In the genomic region with DNA sequence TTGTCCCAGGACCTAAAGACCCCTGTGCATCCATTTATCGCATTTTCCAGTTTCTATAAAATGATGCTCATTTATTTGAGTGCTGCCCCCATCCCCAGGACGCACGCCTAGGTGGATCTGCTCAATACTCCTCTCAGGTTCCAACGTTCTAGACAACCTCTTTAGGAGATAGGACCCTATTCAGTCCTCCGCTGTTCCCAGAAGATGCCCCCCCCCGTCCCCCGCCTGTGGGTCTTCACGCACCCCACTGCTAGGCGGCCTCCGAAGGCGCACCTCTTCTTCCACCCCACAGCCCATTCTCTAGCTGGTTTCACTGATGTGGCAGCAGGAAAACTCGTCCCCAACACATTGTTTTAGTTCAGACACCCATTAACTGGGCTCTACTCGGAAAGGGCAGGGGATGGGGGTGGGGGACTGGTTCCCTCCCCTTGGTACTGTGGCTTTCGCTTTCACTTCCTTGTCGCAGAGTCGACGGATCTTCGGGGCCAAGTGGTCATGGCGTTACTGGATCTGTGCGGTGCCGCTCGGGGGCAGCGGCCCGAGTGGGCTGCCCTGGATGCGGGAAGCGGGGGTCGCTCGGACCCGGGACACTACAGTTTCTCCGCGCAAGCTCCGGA, we compare ENCODE assay signal across 8 mouse cellular contexts. TPM values are rescaled to one million over a fixed set of nuclear protein-coding genes. Genes with fewer than 3 reads are reported as not detected.
DNase-seq lines count a peak whose midpoint lies in the region; ATAC-seq and TF ChIP-seq lines count a peak whose summit lies in the region.

No protein-coding gene starts in this region.

- H3K4me1 ChIP-seq in embryonic fibroblast, embryonic 13.5 days (ENCODE audit: control insufficient read depth, insufficient read depth, low read length): no peaks in the 10 kb centered on the region
- no peaks in the 10 kb centered on the region for H3K4me1 ChIP-seq in limb, embryonic 11.5 days (ENCODE audit: control insufficient read depth, insufficient read depth, low read length)
- H3K4me1 ChIP-seq in midbrain, embryonic 11.5 days (ENCODE audit: control insufficient read depth, insufficient read depth, low read length): peaks cover 10% of the 10 kb centered on the region

- WGBS in limb, embryonic 11.5 days: 2% methylated on average over 32 of the region's 32 CpGs
- 2% methylated on average over 32 of the region's 32 CpGs for WGBS in midbrain, embryonic 11.5 days

- peak; percentile 35; the same call in 1 of the 2 replicates for TF ChIP-seq POLR2A in embryonic fibroblast, embryonic 13.5 days (IDR thresholded peaks at IDR 0.05; ENCODE audit: low read depth, low read length)

- peak overlapping the region; percentile 39 for H3K4me2 ChIP-seq in limb, embryonic 11.5 days (ENCODE audit: low read depth, severe bottlenecking)
- H3K4me2 ChIP-seq in midbrain, embryonic 11.5 days: peak overlapping the region; percentile 56

- peak; percentile 42 for DNase-seq in layer of hippocampus, adult 9-11 months
- no peak for DNase-seq in layer of hippocampus, adult 18-20 months (ENCODE audit: low spot score in 2 of 2)
- DNase-seq in heart, postnatal 4 days: peak; percentile 50
- DNase-seq in limb, embryonic 11.5 days (ENCODE audit: low spot score): no peak
- DNase-seq in midbrain, embryonic 11.5 days (ENCODE audit: low spot score, missing footprints): peak; percentile 87
- peak; percentile 66 to 77 for DNase-seq in thymus, adult 18-20 months
- no peak for DNase-seq in frontal cortex, adult 2 months (ENCODE audit: extremely low spot score in 1 of 2, low spot score in 1 of 2)

- H3K27ac ChIP-seq in embryonic fibroblast, embryonic 13.5 days (ENCODE audit: insufficient read depth, low read length): no peak overlapping the region
- H3K27ac ChIP-seq in limb, embryonic 11.5 days (replicated peaks; ENCODE audit: low read depth, low read length): no peak overlapping the region
- no peak overlapping the region for H3K27ac ChIP-seq in midbrain, embryonic 11.5 days (ENCODE audit: low read depth, low read length)

- no peak for TF ChIP-seq CTCF in embryonic fibroblast, embryonic 13.5 days (IDR thresholded peaks at IDR 0.05; ENCODE audit: borderline replicate concordance, insufficient read depth, low read length)

- ATAC-seq in limb, embryonic 11.5 days (ENCODE audit: insufficient number of reproducible peaks, low FRiP score, low TSS enrichment, low read depth): no peak
- ATAC-seq in midbrain, embryonic 11.5 days (ENCODE audit: low FRiP score): no peak

- H3K4me3 ChIP-seq in embryonic fibroblast, embryonic 13.5 days (ENCODE audit: insufficient read depth, low read length): peak overlapping the region; percentile 47
- H3K4me3 ChIP-seq in limb, embryonic 11.5 days (ENCODE audit: low read depth, low read length): peak overlapping the region; percentile 17
- H3K4me3 ChIP-seq in midbrain, embryonic 11.5 days (ENCODE audit: low read depth, low read length): peak overlapping the region; percentile 32

- H3K9me3 ChIP-seq in limb, embryonic 11.5 days (ENCODE audit: control insufficient read depth, low read length): no peaks in the 10 kb centered on the region
- no peaks in the 10 kb centered on the region for H3K9me3 ChIP-seq in midbrain, embryonic 11.5 days (ENCODE audit: control insufficient read depth, low read length)

- H3K27me3 ChIP-seq in limb, embryonic 11.5 days (ENCODE audit: control insufficient read depth, insufficient read depth, low read length): peaks cover 56% of the 10 kb centered on the region
- peaks cover 45% of the 10 kb centered on the region for H3K27me3 ChIP-seq in midbrain, embryonic 11.5 days (ENCODE audit: control insufficient read depth, insufficient read depth, low read length)

- no peak overlapping the region for H3K9ac ChIP-seq in limb, embryonic 11.5 days (ENCODE audit: low read length)
- no peak overlapping the region; the same call in 1 of the 2 replicates for H3K9ac ChIP-seq in midbrain, embryonic 11.5 days (ENCODE audit: low read length)

- H3K36me3 ChIP-seq in limb, embryonic 11.5 days (ENCODE audit: control insufficient read depth, insufficient read depth, low read length): no peaks in the 10 kb centered on the region
- H3K36me3 ChIP-seq in midbrain, embryonic 11.5 days (ENCODE audit: control insufficient read depth, insufficient read depth, low read length): no peaks in the 10 kb centered on the region

RNA-seq across cellular contexts. Expression of gene Psmb8, which starts 0.5 kb away (rescaled TPM):
- 1 to 10 TPM; 4.1 to 5.8 TPM for total RNA-seq in layer of hippocampus, adult 18-20 months (2021)
- 16.1 and 18.8 TPM in 2 replicates for polyA plus RNA-seq in embryonic fibroblast, embryonic 13.5 days (2011; ENCODE audit: insufficient read length, low read depth, missing spikeins)
- total RNA-seq in heart, postnatal 4 days (2021): 1 to 10 TPM; 3.7 to 7.0 TPM
- 1.7 and 1.9 TPM in 2 replicates for polyA plus RNA-seq in limb, embryonic 11.5 days (2014; fragmentation: Nextera tagmentation; extraction: Ambion mirVana)
- polyA plus RNA-seq in midbrain, embryonic 11.5 days (2014; fragmentation: Nextera tagmentation; extraction: Ambion mirVana): 1.8 and 2.1 TPM in 2 replicates
- polyA plus RNA-seq in frontal cortex, adult 2 months (2012; rRNA removed): 10.1 and 12.1 TPM in 2 replicates

RNA-seq across cellular contexts. Expression of gene Tap2, which starts 5.3 kb away (rescaled TPM):
- 10 to 100 TPM in 1 of 2 experiments, 1 to 10 TPM in 1; 8.4 to 12.8 TPM for total RNA-seq in layer of hippocampus, adult 18-20 months (2021)
- 25.6 and 25.7 TPM in 2 replicates for polyA plus RNA-seq in embryonic fibroblast, embryonic 13.5 days (2011; ENCODE audit: insufficient read length, low read depth, missing spikeins)
- total RNA-seq in heart, postnatal 4 days (2021): 10 to 100 TPM; 10.7 to 12.3 TPM
- 0.55 and 1.1 TPM in 2 replicates for polyA plus RNA-seq in limb, embryonic 11.5 days (2014; fragmentation: Nextera tagmentation; extraction: Ambion mirVana)
- polyA plus RNA-seq in midbrain, embryonic 11.5 days (2014; fragmentation: Nextera tagmentation; extraction: Ambion mirVana): 0.27 and 0.63 TPM in 2 replicates
- polyA plus RNA-seq in frontal cortex, adult 2 months (2012; rRNA removed): 9.1 and 10.1 TPM in 2 replicates

RNA-seq across cellular contexts. Expression of gene Psmb9, which starts 10.4 kb away (rescaled TPM):
- 1 to 10 TPM; 2.1 to 3.7 TPM for total RNA-seq in layer of hippocampus, adult 18-20 months (2021)
- 2.7 and 11.9 TPM in 2 replicates for polyA plus RNA-seq in embryonic fibroblast, embryonic 13.5 days (2011; ENCODE audit: insufficient read length, low read depth, missing spikeins)
- 1 to 10 TPM; 2.5 to 3.8 TPM for total RNA-seq in heart, postnatal 4 days (2021)
- 0.45 and 2.2 TPM in 2 replicates for polyA plus RNA-seq in limb, embryonic 11.5 days (2014; fragmentation: Nextera tagmentation; extraction: Ambion mirVana)
- polyA plus RNA-seq in midbrain, embryonic 11.5 days (2014; fragmentation: Nextera tagmentation; extraction: Ambion mirVana): 1.0 and 1.3 TPM in 2 replicates
- 4.5 and 4.7 TPM in 2 replicates for polyA plus RNA-seq in frontal cortex, adult 2 months (2012; rRNA removed)

RNA-seq across cellular contexts. Expression of gene Tap1, which starts 10.7 kb away (rescaled TPM):
- total RNA-seq in layer of hippocampus, adult 18-20 months (2021): 1 to 10 TPM; 3.6 to 3.9 TPM
- polyA plus RNA-seq in embryonic fibroblast, embryonic 13.5 days (2011; ENCODE audit: insufficient read length, low read depth, missing spikeins): 17.8 TPM in 2 replicates
- 1 to 10 TPM; 4.8 to 5.4 TPM for total RNA-seq in heart, postnatal 4 days (2021)
- polyA plus RNA-seq in limb, embryonic 11.5 days (2014; fragmentation: Nextera tagmentation; extraction: Ambion mirVana): 2.4 and 3.1 TPM in 2 replicates
- 0.77 and 1.7 TPM in 2 replicates for polyA plus RNA-seq in midbrain, embryonic 11.5 days (2014; fragmentation: Nextera tagmentation; extraction: Ambion mirVana)
- polyA plus RNA-seq in frontal cortex, adult 2 months (2012; rRNA removed): 4.0 and 4.1 TPM in 2 replicates

RNA-seq across cellular contexts. Expression of gene H2-Ob, which starts 40.7 kb away (rescaled TPM):
- under 1 TPM; 0.20 to 0.37 TPM for total RNA-seq in layer of hippocampus, adult 18-20 months (2021)
- not detected in 2 replicates for polyA plus RNA-seq in embryonic fibroblast, embryonic 13.5 days (2011; ENCODE audit: insufficient read length, low read depth, missing spikeins)
- under 1 TPM; 0.23 to 0.38 TPM for total RNA-seq in heart, postnatal 4 days (2021)
- polyA plus RNA-seq in limb, embryonic 11.5 days (2014; fragmentation: Nextera tagmentation; extraction: Ambion mirVana): not detected in 2 replicates
- not detected in 2 replicates for polyA plus RNA-seq in midbrain, embryonic 11.5 days (2014; fragmentation: Nextera tagmentation; extraction: Ambion mirVana)
- 0.78 and 1.1 TPM in 2 replicates for polyA plus RNA-seq in frontal cortex, adult 2 months (2012; rRNA removed)

Comparison
In these comparisons a context has a peak if more than half of its experiments do, and no peak if none do; other contexts are left out.
1. DNase-seq: peak in layer of hippocampus, adult 9-11 months (single experiment), heart, postnatal 4 days (single experiment), midbrain, embryonic 11.5 days (single experiment) and thymus, adult 18-20 months (2 of 2); none in layer of hippocampus, adult 18-20 months (0 of 2), limb, embryonic 11.5 days (single experiment) and frontal cortex, adult 2 months (0 of 2).
2. Peak in every context shown above with its lines, with median percentiles within 50 percentile points of each other: H3K4me3 ChIP-seq.